Mouse (Mus musculus): ENCODE measurements around the gene Cxcl17.

DNA sequence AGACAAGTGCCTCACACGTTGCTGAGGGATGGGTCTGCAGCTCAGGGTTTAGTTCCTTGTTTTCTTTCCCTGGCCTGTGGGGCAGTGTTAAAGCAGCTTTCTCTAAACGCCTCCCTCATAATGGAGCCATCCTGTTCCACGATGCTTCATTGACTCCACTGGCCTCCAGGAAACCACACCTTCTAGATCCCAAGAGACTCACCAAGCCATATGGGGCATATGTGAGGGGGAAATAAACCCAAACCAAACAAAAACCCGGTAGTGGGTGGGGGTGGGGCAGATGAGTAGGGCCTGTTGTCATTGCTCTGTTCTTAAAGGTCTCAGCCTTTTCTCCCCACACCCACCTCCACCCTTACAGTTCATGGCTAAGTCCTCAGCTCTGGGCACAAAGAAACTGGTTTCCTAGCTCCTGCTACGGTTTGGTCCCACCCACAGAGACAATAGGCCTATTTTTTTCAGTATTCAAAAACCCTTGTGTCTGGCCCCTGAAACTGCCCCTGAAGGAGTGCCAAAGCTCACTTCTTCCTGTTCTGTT, 20.4 kb upstream of the Cxcl17 start:
- TF ChIP-seq CTCF (IDR thresholded peaks at IDR 0.05; ENCODE audit: low read depth, low read length) (no peak), POLR2A (IDR thresholded peaks at IDR 0.05; ENCODE audit: extremely low read depth, insufficient read depth, low read length) (no peak)
